Mouse (Mus musculus): ENCODE measurements around the gene Cap1. TPM values are rescaled to one million over a fixed set of nuclear protein-coding genes. Genes with fewer than 3 reads are reported as not detected.

Cap1 gene
- total RNA-seq, 1 experiment = 130 TPM

DNA sequence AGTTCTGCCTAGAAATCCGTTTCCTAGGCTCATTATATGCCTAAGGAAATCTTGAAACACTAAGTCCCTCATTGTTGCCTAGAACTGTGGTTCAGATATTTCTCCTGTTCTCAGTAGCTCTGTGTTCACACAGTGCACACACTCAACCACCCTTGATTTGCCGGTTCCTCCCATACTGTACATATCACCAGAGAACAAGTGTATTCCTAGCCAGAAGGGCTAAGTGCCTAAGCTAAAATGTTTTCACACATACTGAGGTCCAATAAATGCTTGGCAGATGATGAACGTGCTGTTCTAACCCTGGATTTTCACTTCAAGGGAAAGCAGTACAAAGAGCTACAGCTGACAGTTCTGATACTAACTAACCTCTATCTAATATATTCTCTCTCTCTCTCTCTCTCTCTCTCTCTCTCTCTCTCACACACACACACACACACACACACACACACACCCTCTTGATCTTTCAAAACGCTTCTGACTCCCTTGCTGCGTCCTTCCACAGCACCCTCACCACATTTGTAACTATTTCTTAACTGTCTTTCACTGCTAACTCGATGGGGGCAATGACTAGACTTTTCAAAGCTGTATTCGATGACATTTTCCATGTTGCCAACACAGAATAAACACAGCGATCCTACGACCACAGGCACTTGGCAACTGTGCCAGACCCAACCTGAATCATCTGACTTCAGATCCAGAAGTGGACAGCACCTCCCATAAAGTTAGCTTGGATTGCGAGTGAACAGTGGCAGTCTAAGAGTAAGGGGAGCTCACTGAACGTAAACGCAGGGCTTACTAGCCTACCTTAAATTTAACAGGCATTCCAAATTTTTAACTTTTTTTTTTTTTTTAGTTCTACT is 1.1 kb downstream of the Cap1 start:
- DNase-seq (ENCODE audit: low read depth, low spot score) = no peak
- in situ Hi-C loops (cut with MboI; ENCODE audit: low sequenced_read_pairs in 2 of 2, unreplicated experiment in 2 of 2) = no loop called here
- H3K4me3 ChIP-seq (ENCODE audit: insufficient read depth in 1 of 2, low read depth in 1 of 2, low read length in 2 of 2, poor library complexity in 1 of 2, severe bottlenecking in 1 of 2) = peak overlapping the region; percentile 76 to 82
- peak overlapping the region; percentile 85 for H3K9ac ChIP-seq (ENCODE audit: insufficient read depth, low read depth, low read length, poor library complexity, severe bottlenecking)
- H3K36me3 ChIP-seq (ENCODE audit: control insufficient read depth, insufficient read depth, low read length, poor library complexity, severe bottlenecking) = 0 out of 2 replicates have a peak, but pooled peaks cover 2% of the 10 kb centered on the region
- no peak overlapping the region for H3K27ac ChIP-seq (ENCODE audit: insufficient read depth, low read depth, low read length, poor library complexity, severe bottlenecking)
- H3K4me1 ChIP-seq (ENCODE audit: control insufficient read depth in 2 of 2, insufficient read depth in 2 of 2, low read length in 2 of 2, poor library complexity in 1 of 2) = peaks cover 5% of the 10 kb centered on the region in 2 experiments; a peak in 3 of 4 replicates
- no peaks in the 10 kb centered on the region for H3K9me3 ChIP-seq (ENCODE audit: control insufficient read depth, insufficient read depth, low read depth, low read length)
- no peak for TF ChIP-seq ZNF384 (IDR thresholded peaks at IDR 0.05; ENCODE audit: low read depth, low read length)
- no peak for TF ChIP-seq HCFC1 (IDR thresholded peaks at IDR 0.05; ENCODE audit: borderline replicate concordance, insufficient read depth, low read length)
- TF ChIP-seq ZC3H11A (IDR thresholded peaks at IDR 0.05; ENCODE audit: borderline replicate concordance, low read depth, low read length) = no peak
- TF ChIP-seq CHD2 (IDR thresholded peaks at IDR 0.05; ENCODE audit: low read depth, low read length) = no peak
- no peak for TF ChIP-seq MAFK (IDR thresholded peaks at IDR 0.05; ENCODE audit: insufficient read depth, low read depth, low read length)

DNA sequence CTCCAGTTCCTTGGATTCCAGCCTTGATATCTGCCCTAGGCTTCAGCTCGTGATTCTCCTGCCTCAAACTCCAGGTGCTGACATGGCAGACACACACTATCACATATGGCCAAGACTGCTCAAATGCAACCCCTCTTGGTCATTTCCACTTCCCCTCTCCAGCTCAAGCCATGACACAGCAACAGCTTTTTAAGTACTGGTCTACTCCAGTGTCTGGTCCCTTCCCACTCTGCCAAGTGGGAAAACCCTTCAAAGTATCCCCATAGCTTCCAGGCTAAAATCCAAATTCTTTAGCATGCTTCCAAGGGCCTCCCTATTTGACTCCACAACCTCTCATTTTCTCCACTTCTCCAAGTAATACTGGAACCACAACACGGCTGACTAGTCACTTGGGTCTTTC is 1.8 kb downstream of the Cap1 start:
- Histone ChIP-seq H3K27ac (ENCODE audit: insufficient read depth, low read depth, low read length, poor library complexity, severe bottlenecking) (no peak overlapping the region), H3K4me3 (ENCODE audit: insufficient read depth in 1 of 2, low read depth in 1 of 2, low read length in 2 of 2, poor library complexity in 1 of 2, severe bottlenecking in 1 of 2) (no peak overlapping the region), H3K4me1 (ENCODE audit: control insufficient read depth in 2 of 2, insufficient read depth in 2 of 2, low read length in 2 of 2, poor library complexity in 1 of 2) (peaks cover 5% of the 10 kb centered on the region in 2 experiments; a peak in 3 of 4 replicates), H3K36me3 (ENCODE audit: control insufficient read depth, insufficient read depth, low read length, poor library complexity, severe bottlenecking) (0 out of 2 replicates have a peak, but pooled peaks cover 2% of the 10 kb centered on the region), H3K9me3 (ENCODE audit: control insufficient read depth, insufficient read depth, low read depth, low read length) (no peaks in the 10 kb centered on the region), H3K9ac (ENCODE audit: insufficient read depth, low read depth, low read length, poor library complexity, severe bottlenecking) (no peak overlapping the region)
- DNase-seq (ENCODE audit: low read depth, low spot score) = no peak
- in situ Hi-C loops (cut with MboI; ENCODE audit: low sequenced_read_pairs in 2 of 2, unreplicated experiment in 2 of 2) = no loop called here
- no peak for TF ChIP-seq MAFK (IDR thresholded peaks at IDR 0.05; ENCODE audit: insufficient read depth, low read depth, low read length)
- TF ChIP-seq CHD2 (IDR thresholded peaks at IDR 0.05; ENCODE audit: low read depth, low read length) = no peak
- TF ChIP-seq ZNF384 (IDR thresholded peaks at IDR 0.05; ENCODE audit: low read depth, low read length) = no peak
- no peak for TF ChIP-seq ZC3H11A (IDR thresholded peaks at IDR 0.05; ENCODE audit: borderline replicate concordance, low read depth, low read length)
- no peak for TF ChIP-seq HCFC1 (IDR thresholded peaks at IDR 0.05; ENCODE audit: borderline replicate concordance, insufficient read depth, low read length)

DNA sequence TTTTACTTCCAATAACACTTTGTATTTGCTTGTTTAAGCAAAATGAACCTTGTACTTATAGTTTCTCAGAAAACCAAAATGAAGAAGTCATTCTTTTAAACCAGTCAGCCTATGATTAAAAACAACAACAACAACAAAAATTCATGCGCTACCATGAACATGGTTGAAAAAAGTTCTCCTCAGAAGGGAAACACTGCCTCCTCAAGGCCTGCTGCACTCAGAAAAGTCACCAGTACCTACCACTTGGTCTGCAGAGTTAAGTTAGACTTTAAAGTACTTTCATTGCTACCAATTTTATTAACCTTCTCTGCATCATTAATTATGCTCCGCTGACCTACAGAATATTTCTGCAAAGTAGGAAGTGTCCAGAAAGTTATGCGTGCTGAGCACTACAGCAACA is 2.6 kb downstream of the Cap1 start:
- in situ Hi-C loops (cut with MboI; ENCODE audit: low sequenced_read_pairs in 2 of 2, unreplicated experiment in 2 of 2) = no loop called here
- Histone ChIP-seq H3K9ac (ENCODE audit: insufficient read depth, low read depth, low read length, poor library complexity, severe bottlenecking) (no peak overlapping the region), H3K4me1 (ENCODE audit: control insufficient read depth in 2 of 2, insufficient read depth in 2 of 2, low read length in 2 of 2, poor library complexity in 1 of 2) (peaks cover 5% of the 10 kb centered on the region in 2 experiments; a peak in 3 of 4 replicates), H3K4me3 (ENCODE audit: insufficient read depth in 1 of 2, low read depth in 1 of 2, low read length in 2 of 2, poor library complexity in 1 of 2, severe bottlenecking in 1 of 2) (no peak overlapping the region), H3K9me3 (ENCODE audit: control insufficient read depth, insufficient read depth, low read depth, low read length) (no peaks in the 10 kb centered on the region), H3K27ac (ENCODE audit: insufficient read depth, low read depth, low read length, poor library complexity, severe bottlenecking) (no peak overlapping the region), H3K36me3 (ENCODE audit: control insufficient read depth, insufficient read depth, low read length, poor library complexity, severe bottlenecking) (0 out of 2 replicates have a peak, but pooled peaks cover 2% of the 10 kb centered on the region)
- no peak for DNase-seq (ENCODE audit: low read depth, low spot score)
- TF ChIP-seq HCFC1 (IDR thresholded peaks at IDR 0.05; ENCODE audit: borderline replicate concordance, insufficient read depth, low read length) (no peak), ZNF384 (IDR thresholded peaks at IDR 0.05; ENCODE audit: low read depth, low read length) (no peak), MAFK (IDR thresholded peaks at IDR 0.05; ENCODE audit: insufficient read depth, low read depth, low read length) (no peak), CHD2 (IDR thresholded peaks at IDR 0.05; ENCODE audit: low read depth, low read length) (no peak), ZC3H11A (IDR thresholded peaks at IDR 0.05; ENCODE audit: borderline replicate concordance, low read depth, low read length) (no peak)

DNA sequence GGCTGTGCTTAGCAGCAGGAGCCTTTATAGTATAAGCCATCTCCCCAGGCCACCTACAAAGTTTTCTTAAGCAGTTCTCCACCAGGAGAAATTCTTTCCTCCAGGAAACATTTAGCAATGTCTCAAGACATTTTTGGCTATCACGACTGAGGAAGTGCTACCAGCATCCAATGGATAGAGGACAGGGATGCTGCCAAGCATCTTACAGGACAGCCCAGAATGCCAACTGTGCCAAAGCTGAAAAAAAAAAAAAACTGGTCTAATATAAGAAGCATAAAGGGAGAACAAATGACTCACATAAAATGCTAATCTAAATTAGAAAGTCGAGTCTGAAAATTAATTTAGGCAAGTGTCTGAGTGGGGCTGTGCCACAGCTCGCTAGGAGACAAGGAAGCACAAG is 3.3 kb downstream of the Cap1 start:
- H3K4me1 ChIP-seq (ENCODE audit: control insufficient read depth in 2 of 2, insufficient read depth in 2 of 2, low read length in 2 of 2, poor library complexity in 1 of 2) = peaks cover 5 to 8% of the 10 kb centered on the region in 2 experiments; a peak in 3 of 4 replicates
- in situ Hi-C loops (cut with MboI; ENCODE audit: low sequenced_read_pairs in 2 of 2, unreplicated experiment in 2 of 2) = no loop called here
- 0 out of 2 replicates have a peak, but pooled peaks cover 2% of the 10 kb centered on the region for H3K36me3 ChIP-seq (ENCODE audit: control insufficient read depth, insufficient read depth, low read length, poor library complexity, severe bottlenecking)
- no peak for TF ChIP-seq HCFC1 (IDR thresholded peaks at IDR 0.05; ENCODE audit: borderline replicate concordance, insufficient read depth, low read length)
- no peak for TF ChIP-seq ZC3H11A (IDR thresholded peaks at IDR 0.05; ENCODE audit: borderline replicate concordance, low read depth, low read length)
- no peak for TF ChIP-seq ZNF384 (IDR thresholded peaks at IDR 0.05; ENCODE audit: low read depth, low read length)
- TF ChIP-seq MAFK (IDR thresholded peaks at IDR 0.05; ENCODE audit: insufficient read depth, low read depth, low read length) = no peak
- no peak for TF ChIP-seq CHD2 (IDR thresholded peaks at IDR 0.05; ENCODE audit: low read depth, low read length)
- H3K9me3 ChIP-seq (ENCODE audit: control insufficient read depth, insufficient read depth, low read depth, low read length) = no peaks in the 10 kb centered on the region
- H3K27ac ChIP-seq (ENCODE audit: insufficient read depth, low read depth, low read length, poor library complexity, severe bottlenecking) = no peak overlapping the region
- no peak overlapping the region for H3K9ac ChIP-seq (ENCODE audit: insufficient read depth, low read depth, low read length, poor library complexity, severe bottlenecking)
- DNase-seq (ENCODE audit: low read depth, low spot score) = no peak
- H3K4me3 ChIP-seq (ENCODE audit: insufficient read depth in 1 of 2, low read depth in 1 of 2, low read length in 2 of 2, poor library complexity in 1 of 2, severe bottlenecking in 1 of 2) = no peak overlapping the region
